Mouse (Mus musculus) lung, postnatal 0 days (tissue): Measurements from ENCODE around the gene Mroh2a.

Experiments
- CTCF ChIP-seq: IDR thresholded peaks from 2 replicates; pipeline ENCODE4 v1.5.1; 2016; ENCODE audit warnings: antibody characterized with exemption, mild to moderate bottlenecking
- EP300 ChIP-seq: IDR thresholded peaks from 2 replicates; pipeline ENCODE4 v1.6.1; 2016; ENCODE audit warnings: antibody characterized with exemption, mild to moderate bottlenecking, control low read depth

GRCm38 (mm10) chr1:88255989-88256754 lies 29.4 kb downstream of the Mroh2a start:
- no peak for TF ChIP-seq CTCF
- TF ChIP-seq EP300, result no peak
